Mouse (Mus musculus) heart, embryonic 13.5 days (tissue): ENCODE measurements around the gene Srgap3. TPM values are rescaled to one million over a fixed set of nuclear protein-coding genes. Genes with fewer than 3 reads are reported as not detected.

Experiments
- ATAC-seq: fragments of 200-750 bp; cut with Nextera tagmentation; 2 replicates; pipeline ENCODE4 v1.8.0; 2017; ENCODE audit warnings: moderate TSS enrichment; ENCODE audit not compliant: insufficient number of reproducible peaks, low FRiP score, low TSS enrichment; ENCODE audit errors: extremely low read depth
- H3K27ac ChIP-seq: fragments of 300-500 bp; sonication (generic); replicated peaks from 2 replicates; pipeline ENCODE4 v1.5.1; 2015; ENCODE audit warnings: moderate library complexity, mild to moderate bottlenecking, inconsistent platforms
- H3K27me3 ChIP-seq: fragments of 300-500 bp; sonication (generic); replicated peaks from 2 replicates; pipeline ENCODE4 v1.6.1; 2015; ENCODE audit warnings: mild to moderate bottlenecking, inconsistent platforms
- H3K36me3 ChIP-seq: fragments of 300-500 bp; sonication (generic); 2 replicates; pipeline ENCODE4 v1.6.1; 2015; ENCODE audit warnings: mild to moderate bottlenecking, inconsistent platforms
- H3K4me1 ChIP-seq: fragments of 300-500 bp; sonication (generic); 2 replicates; pipeline ENCODE4 v1.6.1; 2015; ENCODE audit warnings: inconsistent platforms
- H3K4me2 ChIP-seq: fragments of 300-500 bp; sonication (generic); 2 replicates; pipeline ENCODE4 v1.6.1; 2015; ENCODE audit warnings: inconsistent platforms, mild to moderate bottlenecking, moderate library complexity
- H3K4me3 ChIP-seq: fragments of 300-500 bp; sonication (generic); 2 replicates; pipeline ENCODE4 v1.5.1; 2015; ENCODE audit warnings: moderate library complexity, mild to moderate bottlenecking, inconsistent platforms
- H3K9ac ChIP-seq: fragments of 300-500 bp; sonication (generic); 2 replicates; pipeline ENCODE4 v1.6.1; 2015; ENCODE audit warnings: inconsistent platforms, mild to moderate bottlenecking, moderate library complexity
- H3K9me3 ChIP-seq: fragments of 300-500 bp; sonication (generic); 2 replicates; pipeline ENCODE4 v1.6.1; 2016; ENCODE audit warnings: inconsistent platforms
- WGBS: fragments of 180-500 bp; shearing (Covaris S2); methylation state at CpG from one replicate; pipeline ENCODE4 v1.1.7; 2015; ENCODE audit warnings: mixed read lengths; 5-methylcytosine and 5-hydroxymethylcytosine counted together
- polyA plus RNA-seq: library from polyadenylated mRNA; unstranded; fragments of >200 nt; fragmentation: Nextera tagmentation; extraction: Ambion mirVana; gene quantifications from 2 replicates; pipeline ENCODE4 v1.2.1, GENCODE M21; 2015

Srgap3 gene
- polyA plus RNA-seq, 1 experiment from 2014 or later, result 0.60 TPM

DNA sequence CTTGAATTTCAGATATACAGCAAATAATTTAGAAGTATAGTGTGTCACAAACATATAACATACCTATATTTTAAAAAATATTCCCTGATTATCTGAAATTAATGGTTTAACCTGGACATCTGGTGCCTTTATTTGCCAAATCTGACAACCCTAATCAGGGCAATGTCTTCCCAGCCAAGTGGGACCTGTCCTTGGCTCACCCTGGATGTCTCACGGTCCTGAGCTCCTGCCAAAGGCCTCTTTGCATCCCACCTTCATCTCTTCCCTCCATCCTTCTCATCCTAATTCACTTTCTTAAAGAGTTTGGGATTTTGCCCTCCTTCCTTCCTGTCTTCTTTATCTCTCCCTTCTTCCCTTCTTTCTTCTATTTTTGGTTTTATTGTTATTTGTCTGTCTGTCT, 248.0 kb downstream of the Srgap3 start:
- Histone ChIP-seq H3K9me3 (no peaks in the 10 kb centered on the region), H3K27ac (no peak overlapping the region), H3K4me2 (no peak overlapping the region), H3K9ac (no peak overlapping the region), H3K27me3 (peaks cover 11% of the 10 kb centered on the region), H3K4me3 (no peak overlapping the region), H3K4me1 (peaks cover 16% of the 10 kb centered on the region), H3K36me3 (no peaks in the 10 kb centered on the region)
- 65% methylated on average over 1 of the region's 1 CpGs for WGBS
- no peak for ATAC-seq

DNA sequence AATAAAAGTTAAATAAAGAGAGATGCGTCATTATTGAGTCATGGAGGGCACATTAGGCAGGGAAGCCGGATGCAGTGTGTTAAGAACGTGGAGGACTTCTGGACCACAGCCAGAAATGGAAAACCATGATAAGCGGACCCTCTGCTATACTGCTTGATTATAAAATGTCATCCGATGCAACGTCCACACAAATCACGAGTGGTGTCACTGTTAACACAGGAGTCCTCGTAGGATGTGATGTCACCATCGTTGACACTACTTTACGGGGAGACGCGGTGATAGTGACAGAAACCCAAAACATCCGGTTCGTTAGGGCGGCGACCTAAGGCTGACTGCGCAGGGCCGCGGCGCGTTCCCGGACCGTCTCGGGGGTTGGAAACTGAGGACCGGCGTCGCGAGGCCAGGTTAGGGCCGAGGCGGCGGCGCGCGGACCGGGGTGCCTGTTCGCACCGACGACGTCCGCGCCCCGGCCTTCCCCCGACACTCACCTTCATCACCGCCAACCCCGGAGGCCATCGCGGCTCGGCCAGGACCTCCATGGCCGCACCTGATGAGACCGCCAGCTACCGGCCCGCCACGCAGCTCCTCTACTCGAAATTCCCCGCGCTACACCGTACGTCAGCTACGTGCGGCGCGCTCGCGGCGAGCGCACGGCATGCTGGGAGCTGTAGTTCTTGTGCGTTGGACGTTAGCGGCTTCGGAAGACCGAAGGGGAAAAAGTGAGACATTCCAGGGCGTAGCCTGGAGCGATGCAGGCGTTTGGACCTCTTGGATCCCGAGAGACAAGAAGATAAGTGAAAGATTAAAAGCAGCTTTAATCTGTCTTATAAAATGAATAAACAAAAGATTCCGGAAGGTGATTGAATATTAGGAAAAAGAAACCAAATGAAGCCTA, 250.8 kb downstream of the Srgap3 start, which contains the start of gene Rad18:
Gene Rad18, minus strand, starts transcription at position 631 of the 895 bp plus-strand sequence.
- under 1% methylated on average over 77 of the region's 77 CpGs for WGBS
- H3K4me3 ChIP-seq, result peak within 1 kb of the TSS; percentile 74
- peak within 1 kb of the TSS; percentile 79 for H3K4me2 ChIP-seq
- peaks cover 11% of the 10 kb centered on the region for H3K27me3 ChIP-seq
- peak; percentile 92 for ATAC-seq
- H3K4me1 ChIP-seq, result peaks cover 16% of the 10 kb centered on the region
- H3K9ac ChIP-seq, result peak within 1 kb of the TSS; percentile 81
- H3K36me3 ChIP-seq, result peaks cover 14% of the 10 kb centered on the region
- peak within 1 kb of the TSS; percentile 38 for H3K27ac ChIP-seq
- no peaks in the 10 kb centered on the region for H3K9me3 ChIP-seq

DNA sequence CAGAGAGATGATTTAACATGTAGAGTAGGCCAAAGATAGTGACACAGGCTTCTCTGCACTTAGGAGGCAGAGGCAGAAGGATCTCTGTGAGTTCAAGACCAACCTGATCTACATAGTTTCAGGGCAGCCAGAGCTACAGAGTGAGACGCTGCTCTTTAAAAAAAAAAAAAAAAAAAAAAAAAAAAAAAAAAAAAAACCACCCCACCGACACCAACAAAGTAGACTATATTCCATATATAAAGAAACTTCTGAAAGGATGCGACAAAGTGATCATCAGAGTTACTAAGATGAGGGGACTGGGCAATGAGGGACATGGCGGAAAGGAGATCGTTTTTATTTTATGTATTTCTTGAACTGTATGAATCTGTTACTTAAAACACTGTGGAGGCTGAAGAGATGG, 252.6 kb downstream of the Srgap3 start:
- Histone ChIP-seq H3K36me3 (peaks cover 28% of the 10 kb centered on the region), H3K4me2 (no peak overlapping the region), H3K9ac (no peak overlapping the region), H3K27me3 (peaks cover 11% of the 10 kb centered on the region), H3K27ac (no peak overlapping the region), H3K9me3 (no peaks in the 10 kb centered on the region), H3K4me1 (peaks cover 16% of the 10 kb centered on the region), H3K4me3 (no peak overlapping the region)
- no peak for ATAC-seq
- WGBS, result 90% methylated on average over 5 of the region's 5 CpGs

DNA sequence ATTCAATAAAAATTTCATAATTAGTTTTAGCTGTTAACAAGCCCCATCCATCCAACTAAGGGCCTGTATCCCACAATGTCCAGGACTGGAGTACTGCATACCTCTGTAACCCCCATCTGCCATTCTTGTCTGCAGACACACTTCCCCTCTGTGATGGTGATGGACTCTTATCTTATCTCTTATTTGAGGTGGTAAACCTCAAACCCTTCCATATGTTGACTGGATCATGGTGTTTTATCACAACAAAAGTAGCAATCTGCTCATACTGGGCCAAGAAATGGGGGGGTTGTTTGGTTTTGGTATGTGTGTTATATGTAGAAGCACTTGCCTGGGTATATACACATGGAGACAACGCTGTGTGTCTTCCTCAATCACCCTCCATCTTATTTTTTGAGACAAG, 255.5 kb downstream of the Srgap3 start:
- H3K9ac ChIP-seq, result no peak overlapping the region
- 100% methylated on average over 1 of the region's 1 CpGs for WGBS

DNA sequence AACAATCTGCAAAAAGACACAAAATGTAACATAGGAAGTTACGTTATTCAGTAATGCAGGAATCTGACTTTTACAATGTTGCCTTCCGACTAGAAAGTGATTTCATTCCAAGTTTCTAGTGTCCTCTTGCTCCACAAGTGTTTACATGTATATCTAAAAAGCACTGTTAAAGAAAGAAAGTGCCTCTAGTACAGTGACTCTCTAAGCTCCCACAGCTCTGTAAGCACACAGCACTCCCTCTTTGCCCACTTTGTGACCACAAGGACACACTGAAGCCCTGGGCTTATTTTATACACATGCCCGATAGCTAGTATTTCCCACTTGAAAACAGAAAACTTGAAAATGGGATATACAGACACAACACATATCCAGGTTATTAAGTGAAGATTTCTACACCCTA, 259.0 kb downstream of the Srgap3 start:
- Histone ChIP-seq H3K27ac (no peak overlapping the region), H3K9ac (no peak overlapping the region), H3K36me3 (peaks cover 47% of the 10 kb centered on the region), H3K4me3 (no peak overlapping the region), H3K4me2 (no peak overlapping the region), H3K4me1 (no peaks in the 10 kb centered on the region), H3K9me3 (no peaks in the 10 kb centered on the region), H3K27me3 (no peaks in the 10 kb centered on the region)
- ATAC-seq, result no peak
- WGBS, result 89% methylated on average over 3 of the region's 3 CpGs

More for the DNA sequence above, 255.5 kb downstream of the Srgap3 start:
- peaks cover 32% of the 10 kb centered on the region for H3K36me3 ChIP-seq
- H3K4me1 ChIP-seq, result peaks cover 11% of the 10 kb centered on the region
- ATAC-seq, result no peak
- H3K27me3 ChIP-seq, result no peaks in the 10 kb centered on the region
- no peaks in the 10 kb centered on the region for H3K9me3 ChIP-seq
- no peak overlapping the region for H3K4me2 ChIP-seq
- no peak overlapping the region for H3K4me3 ChIP-seq
- H3K27ac ChIP-seq, result no peak overlapping the region

DNA sequence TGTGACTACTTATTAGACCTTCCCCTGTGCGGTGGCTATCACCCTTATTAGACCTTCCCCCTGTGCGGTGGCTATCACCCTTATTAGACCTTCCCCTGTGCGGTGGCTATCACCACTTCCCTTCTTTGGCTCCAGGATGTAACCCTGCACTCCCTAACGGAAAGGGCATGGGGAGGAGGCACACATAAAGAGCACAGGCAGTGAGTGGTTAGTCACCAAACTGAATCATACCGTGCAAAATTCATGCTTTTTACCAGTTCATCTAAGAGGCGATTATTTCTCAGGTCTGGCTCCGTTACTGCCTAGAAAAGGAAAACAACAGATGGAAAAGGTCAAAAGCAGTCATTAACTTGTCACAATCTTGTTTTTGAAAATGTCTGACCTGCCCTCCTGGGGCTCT, 260.6 kb downstream of the Srgap3 start:
- Histone ChIP-seq H3K27ac (no peak overlapping the region), H3K4me2 (no peak overlapping the region), H3K4me1 (no peaks in the 10 kb centered on the region), H3K4me3 (no peak overlapping the region), H3K9me3 (no peaks in the 10 kb centered on the region), H3K36me3 (peaks cover 43% of the 10 kb centered on the region), H3K9ac (no peak overlapping the region), H3K27me3 (no peaks in the 10 kb centered on the region)
- 69% methylated on average over 7 of the region's 7 CpGs for WGBS
- ATAC-seq, result no peak

DNA sequence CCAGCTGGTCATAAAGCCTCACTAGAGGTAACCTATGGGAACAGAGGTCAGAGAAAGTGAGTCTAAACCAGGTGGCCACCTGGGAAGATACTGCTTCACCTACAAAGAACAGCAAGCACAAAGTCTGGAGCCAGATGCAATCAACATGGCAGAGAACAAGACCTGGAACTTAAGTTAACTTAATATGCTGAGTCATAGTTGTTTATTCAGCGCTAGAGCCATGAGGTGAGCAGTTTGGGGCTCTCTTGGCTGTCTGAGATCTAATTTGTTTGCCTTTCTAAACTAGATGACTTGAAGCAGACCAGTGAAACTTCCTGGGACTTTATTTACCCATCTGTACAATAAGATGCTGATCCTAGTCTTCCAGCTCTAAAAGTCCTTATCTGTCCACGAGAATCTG, 263.0 kb downstream of the Srgap3 start:
- peaks cover 47% of the 10 kb centered on the region for H3K36me3 ChIP-seq
- no peak overlapping the region for H3K9ac ChIP-seq
- peak; percentile 63 for ATAC-seq
- H3K4me1 ChIP-seq, result no peaks in the 10 kb centered on the region
- H3K9me3 ChIP-seq, result no peaks in the 10 kb centered on the region
- H3K27me3 ChIP-seq, result no peaks in the 10 kb centered on the region
- no peak overlapping the region for H3K4me2 ChIP-seq
- H3K4me3 ChIP-seq, result no peak overlapping the region
- 76% methylated on average over 2 of the region's 2 CpGs for WGBS
- H3K27ac ChIP-seq, result peak overlapping the region; percentile 39; the same call in 1 of the 2 replicates

Other genes starting within 250 kb of the Srgap3 start
- 32.2 and 34.9 TPM in 2 replicates for gene Thumpd3, start 99.0 kb upstream of the Srgap3 start, polyA plus RNA-seq
- 49.5 and 55.8 TPM in 2 replicates for gene Setd5, start 130.1 kb upstream of the Srgap3 start, polyA plus RNA-seq
- 0.36 and 0.62 TPM in 2 replicates for gene Lhfpl4, start 248.1 kb upstream of the Srgap3 start, polyA plus RNA-seq